Mouse (Mus musculus): ENCODE data around the gene Ehmt1.

DNA sequence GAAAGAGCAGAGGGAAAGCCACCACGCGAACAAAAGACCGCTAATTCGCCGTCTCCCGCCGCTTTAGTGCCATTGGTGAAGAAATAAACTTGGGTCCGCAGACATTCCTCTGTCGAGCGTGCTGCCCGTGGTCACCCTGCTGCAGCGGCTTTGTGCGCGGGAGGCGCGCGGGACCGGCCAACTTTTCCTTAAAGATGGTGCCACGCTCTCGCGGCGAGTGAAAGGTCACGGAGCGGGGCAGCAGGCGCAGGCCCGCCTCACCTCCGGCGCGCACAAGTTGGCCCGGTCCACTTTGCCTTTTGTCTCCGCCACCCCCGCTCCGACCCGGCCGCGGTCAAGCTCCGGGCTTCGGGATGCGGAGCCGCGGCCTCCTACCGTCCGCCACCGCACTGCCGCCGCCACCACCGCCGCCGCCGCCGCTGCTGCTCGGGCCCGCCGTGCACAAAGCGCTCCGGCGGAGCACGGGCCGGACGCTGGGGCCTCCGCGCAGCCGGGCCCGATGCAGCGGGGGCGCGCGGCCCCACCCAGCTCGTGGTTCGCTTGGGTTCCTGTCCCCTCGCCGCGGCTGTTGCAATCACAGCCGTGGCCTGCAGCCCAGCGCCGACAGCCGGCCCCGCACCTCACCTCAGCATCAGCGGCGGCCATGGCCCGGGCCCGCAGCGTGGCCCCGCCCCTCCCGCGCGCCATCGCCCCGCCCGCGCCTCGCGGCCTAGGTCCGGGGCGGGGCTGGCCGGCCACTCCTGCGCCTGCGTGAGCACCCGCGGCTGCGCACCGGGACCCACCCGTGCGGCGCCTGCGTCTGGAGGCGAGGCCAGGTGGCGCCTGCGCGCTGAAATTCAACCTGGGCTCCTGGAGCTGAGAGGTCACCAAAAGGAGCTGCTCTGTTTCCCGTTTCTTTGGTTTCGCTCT is at the start of gene Ehmt1:
- TF ChIP-seq POLR2A (IDR thresholded peaks at IDR 0.05; ENCODE audit: extremely low read depth, insufficient read depth, low read length) (peak; percentile 52), CTCF (IDR thresholded peaks at IDR 0.05; ENCODE audit: low read depth, low read length) (no peak)

Measured in liver, adult 2 months (tissue).